Mouse (Mus musculus): Measurements from ENCODE around the gene Zbtb22.

The Zbtb22 gene

GRCm38 (mm10) chr17:33962876-33963275 lies 47.2 kb downstream of the Zbtb22 start:
- in situ Hi-C loops (cut with MboI, MseI): no loop called here

- in situ Hi-C loops (cut with MboI, MseI): loop anchor here (5.0 kb wide), 1 partner anchor 57 kb away; the partner anchor contains the start of gene Ring1
Measured at GRCm38 (mm10) chr17:33965082-33965845, 49.6 kb downstream of the Zbtb22 start.

DNA sequence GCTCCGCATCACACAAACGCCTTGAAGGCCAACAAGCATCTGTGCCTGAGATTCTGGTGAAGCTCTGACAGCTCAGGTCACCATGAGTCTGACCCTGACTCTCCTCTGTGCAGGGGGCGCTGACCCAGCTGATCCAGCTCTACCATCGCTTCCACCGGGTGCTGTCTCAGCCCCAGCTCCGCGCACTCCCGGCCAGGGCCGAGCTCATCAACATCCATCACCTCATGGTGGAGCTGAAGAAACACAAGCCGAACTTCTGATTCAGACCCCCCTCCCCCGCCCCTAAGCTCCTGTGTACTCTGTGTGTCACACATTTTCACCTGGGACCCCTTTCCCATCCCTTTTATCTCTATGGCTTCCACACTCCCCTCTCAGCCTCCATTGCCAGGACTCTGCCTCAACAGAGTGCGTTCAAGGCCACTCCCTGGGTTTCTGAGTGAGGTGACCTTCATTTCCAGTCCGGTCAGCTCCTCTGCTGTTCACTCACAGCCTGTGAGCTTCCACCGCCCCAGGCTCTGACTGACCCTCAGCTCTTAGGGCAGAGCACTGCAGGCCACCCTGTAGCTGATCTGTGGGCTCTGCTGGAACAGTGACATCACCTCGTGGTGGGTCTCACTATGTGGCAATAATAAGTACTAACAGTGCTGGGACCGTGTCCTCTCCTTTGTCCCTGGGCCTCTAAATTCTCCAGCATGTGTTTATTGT lies 50.3 kb downstream of the Zbtb22 start:
- in situ Hi-C loops (cut with MboI, MseI): loop anchor here (5.0 kb wide), 1 partner anchor 56 kb away; the partner anchor contains the start of gene Ring1

DNA sequence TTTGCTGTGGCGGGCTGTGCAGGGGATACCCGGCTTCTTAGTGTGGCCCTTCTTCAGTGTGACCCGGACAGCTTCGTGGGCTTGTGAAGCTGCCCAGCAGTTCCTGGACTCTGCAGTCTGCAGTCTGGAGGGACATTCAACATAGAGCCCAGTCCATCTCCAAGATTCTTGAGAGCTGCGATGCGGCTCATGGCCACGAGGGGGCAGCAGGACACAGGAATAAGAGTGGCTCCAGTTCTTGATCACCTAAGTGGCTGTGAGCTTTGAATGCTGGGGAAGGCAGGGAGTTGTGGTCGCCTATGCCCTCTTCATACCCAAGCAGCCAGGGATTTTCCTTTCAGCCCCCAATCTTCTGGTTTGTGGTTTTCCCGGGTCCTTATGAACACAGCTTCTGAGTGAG lies 52.8 kb downstream of the Zbtb22 start:
- in situ Hi-C loops (cut with MboI, MseI): loop anchor here (5.0 kb wide), 1 partner anchor 54 kb away; the partner anchor contains the start of gene Ring1

Data from T-helper 2 cell (primary cell).